Mouse (Mus musculus): ENCODE results near the gene Celf5.

DNA sequence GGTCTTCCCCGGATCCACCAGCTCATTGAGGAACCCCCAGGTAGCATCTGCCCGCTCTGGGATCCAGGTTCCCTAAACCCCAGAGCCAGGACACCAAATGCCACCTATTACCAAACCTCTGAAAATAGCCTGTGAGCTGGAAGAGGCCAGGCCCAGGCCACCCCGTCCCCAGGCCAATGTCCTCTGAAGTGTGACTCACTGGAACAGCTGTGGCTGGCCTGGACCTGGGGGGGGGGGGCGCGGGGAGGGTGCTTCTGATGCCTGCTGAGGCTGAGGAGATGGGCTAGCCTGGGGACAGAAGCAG lies 60.8 kb downstream of the Celf5 start:
- TF ChIP-seq CTCF (IDR thresholded peaks at IDR 0.05; ENCODE audit: extremely low read depth, insufficient read length, insufficient replicate concordance, low read depth, low read length) (no peak), POLR2A (IDR thresholded peaks at IDR 0.05; ENCODE audit: low read depth, low read length) (no peak)

All from small intestine, adult 2 months (tissue).